11 mouse cellular contexts compared by ENCODE assay signal in genomic region chr16:18860186-18860585, GRCm38 (mm10). TPM values are rescaled to one million over a fixed set of nuclear protein-coding genes. Genes with fewer than 3 reads are reported as not detected.
DNase-seq lines count a peak whose midpoint lies in the region; ATAC-seq lines count a peak whose summit lies in the region.
"Had no signal": no experiment of that assay in that cellular context is flagged by ENCODE, and none has a peak within 500 bp of the region (broad histone marks: within the 10 kb centered on the region; RNA-seq: fewer than 3 reads in every experiment).

No protein-coding gene starts in this region.

- peak; percentile 43 for DNase-seq in kidney, adult 11 months
- DNase-seq in kidney, adult 18-20 months = no peak
- DNase-seq in 3134 (ENCODE audit: extremely low read depth, insufficient read length, low spot score) (peak; percentile 76), adipocyte (ENCODE audit: low spot score) (peak; percentile 94)
- peak; percentile 77 for DNase-seq in gastrocnemius, adult 18-20 months (ENCODE audit: low spot score)
- DNase-seq in thymus, postnatal 25 days = no peak
- no peak for DNase-seq in frontal cortex, postnatal 10 days (ENCODE audit: low spot score in 2 of 2)
- DNase-seq: thymus, postnatal 4 days had no signal

- ATAC-seq in granulocyte monocyte progenitor cell, adult 5-6 weeks (replicated peaks; ENCODE audit: poor library complexity, severe bottlenecking) = no peak
- ATAC-seq: intestine, embryonic 16.5 days had no signal

RNA-seq across cellular contexts. Expression of gene Mrpl40, which starts 16.5 kb away (rescaled TPM):
- total RNA-seq in gastrocnemius, adult 18-20 months (2021) = 10 to 100 TPM; 42.6 to 46.6 TPM
- 93.8 and 116 TPM in 2 replicates for total RNA-seq in granulocyte monocyte progenitor cell, adult 5-6 weeks (2014; fragmentation: Nextera tagmentation)
- total RNA-seq in granulocyte monocyte progenitor cell, adult 5-6 weeks (2017) = 115 and 127 TPM in 2 replicates

RNA-seq across cellular contexts. Expression of gene Hira, which starts 16.7 kb away (rescaled TPM):
- 10 to 100 TPM; 19.2 to 28.5 TPM for total RNA-seq in gastrocnemius, adult 18-20 months (2021)
- 39.5 and 57.3 TPM in 2 replicates for total RNA-seq in granulocyte monocyte progenitor cell, adult 5-6 weeks (2014; fragmentation: Nextera tagmentation)
- total RNA-seq in granulocyte monocyte progenitor cell, adult 5-6 weeks (2017) = 43.6 and 64.1 TPM in 2 replicates

RNA-seq across cellular contexts. Expression of gene Gm28539, which starts 23.8 kb away (rescaled TPM):
- total RNA-seq in gastrocnemius, adult 18-20 months (2021) = 1 to 10 TPM in 1 of 2 experiments, under 1 TPM in 1; 0.38 to 1.7 TPM
- total RNA-seq in granulocyte monocyte progenitor cell, adult 5-6 weeks (2014; fragmentation: Nextera tagmentation) = 2.4 and 12.6 TPM in 2 replicates
- 2.9 TPM in 1 of 2 replicates, not detected in the other for total RNA-seq in granulocyte monocyte progenitor cell, adult 5-6 weeks (2017)
- total RNA-seq: megakaryocyte progenitor cell, adult 5-6 weeks had no signal

RNA-seq across cellular contexts. Expression of gene 2510002D24Rik, which starts 23.8 kb away (rescaled TPM):
- 10 to 100 TPM; 20.1 to 21.4 TPM for total RNA-seq in gastrocnemius, adult 18-20 months (2021)
- 14.4 and 20.7 TPM in 2 replicates for total RNA-seq in granulocyte monocyte progenitor cell, adult 5-6 weeks (2014; fragmentation: Nextera tagmentation)
- 22.0 and 25.5 TPM in 2 replicates for total RNA-seq in granulocyte monocyte progenitor cell, adult 5-6 weeks (2017)

RNA-seq across cellular contexts. Expression of gene Cdc45, which starts 48.4 kb away (rescaled TPM):
- 1 to 10 TPM; 1.8 to 3.4 TPM for total RNA-seq in gastrocnemius, adult 18-20 months (2021)
- total RNA-seq in granulocyte monocyte progenitor cell, adult 5-6 weeks (2014; fragmentation: Nextera tagmentation) = 73.9 and 90.3 TPM in 2 replicates
- 96.0 and 110 TPM in 2 replicates for total RNA-seq in granulocyte monocyte progenitor cell, adult 5-6 weeks (2017)

Comparison
In these comparisons a context has a peak if more than half of its experiments do, and no peak if none do; other contexts are left out.
1. DNase-seq: peak in kidney, adult 11 months (single experiment), 3134 (single experiment), adipocyte (single experiment) and gastrocnemius, adult 18-20 months (single experiment); none in kidney, adult 18-20 months (single experiment), thymus, postnatal 25 days (single experiment) and frontal cortex, postnatal 10 days (0 of 2).